Mouse (Mus musculus) layer of hippocampus, adult 9-11 months (tissue): ENCODE data around the gene Zfp788.
A peak's percentile ranks its signal among the peaks of the same experiment; 100 is the strongest.
"Not testable (repeated sequence)": the region's sequence is repeated elsewhere in the genome, so short reads cannot be mapped to it uniquely, and the experiment has no call there.

ENCODE experiments used
- DNase-seq: peaks from one replicate; pipeline ENCODE4 v3.0.0; 2022

The Zfp788 gene

GRCm38 (mm10) chr7:41632409-41633220 lies at the start of gene Zfp788:
TSS of gene Zfp788 (plus strand) at chr7:41633203.
- peak; percentile 98 for DNase-seq

DNA sequence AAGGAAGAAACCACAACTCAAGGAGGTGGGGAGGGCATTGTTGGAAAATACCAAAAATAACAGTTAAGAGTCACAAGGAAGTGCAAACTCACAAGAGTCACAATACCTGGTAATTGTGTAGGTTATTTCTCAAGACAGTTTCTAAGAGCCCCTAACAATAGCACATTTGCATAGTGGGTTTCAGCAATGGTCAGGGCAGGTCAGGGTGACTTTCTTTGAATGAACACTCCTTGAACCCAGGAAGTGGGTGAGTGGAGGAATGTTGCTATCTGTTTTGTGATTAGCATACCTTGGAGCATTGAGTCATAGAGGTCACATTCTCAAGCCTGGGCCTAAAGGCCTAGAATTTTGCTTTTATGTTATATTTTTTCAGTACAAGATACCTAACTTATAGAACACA lies 45.2 kb upstream of the Zfp788 start:
- DNase-seq, result not testable (repeated sequence)

GRCm38 (mm10) chr7:41598615-41599014 lies 34.4 kb upstream of the Zfp788 start:
- no peak for DNase-seq

DNA sequence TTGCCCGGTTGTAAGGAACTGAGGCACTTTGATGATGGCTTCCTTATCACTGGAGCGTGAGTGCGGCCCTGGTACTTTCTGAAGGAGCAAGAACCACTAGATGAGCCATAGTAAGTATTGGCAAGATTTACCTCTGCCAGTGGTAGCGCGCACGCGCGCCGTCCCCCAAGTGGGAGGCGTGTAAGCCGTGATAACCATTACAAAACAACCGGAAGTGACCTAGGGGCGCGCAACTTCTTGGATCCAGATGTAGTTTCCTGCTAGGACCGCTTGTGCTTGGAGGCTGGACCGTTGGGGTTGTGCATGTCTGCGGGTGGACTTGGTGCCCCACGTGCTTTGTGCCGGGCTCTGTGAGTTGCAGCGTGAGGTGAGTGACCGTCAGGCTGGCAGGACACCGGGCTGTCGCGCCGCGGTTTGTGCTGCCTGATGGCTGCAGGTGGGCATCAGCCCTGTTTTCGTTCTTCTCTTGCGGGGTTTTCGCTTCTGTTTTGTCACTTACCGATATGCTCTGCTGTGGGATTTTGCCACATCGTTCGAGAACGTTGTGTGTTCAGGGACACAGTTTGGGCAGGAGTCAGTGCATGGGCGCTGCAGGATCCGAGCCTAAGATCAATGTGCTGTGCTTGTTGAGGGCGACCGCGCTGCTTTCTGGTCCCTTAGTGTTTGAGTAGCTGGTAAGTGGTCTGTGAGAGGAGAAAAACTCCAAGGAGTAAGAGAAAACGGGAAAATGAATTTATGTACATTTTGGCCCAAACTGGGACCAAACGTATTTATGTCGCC lies 33.8 kb upstream of the Zfp788 start, which contains the start of gene 2610021A01Rik:
Gene 2610021A01Rik (plus strand): TSS at position 197 of the 780 bp plus-strand sequence.
- peak; percentile 95 for DNase-seq

- DNase-seq, result no peak
Measured at GRCm38 (mm10) chr7:41599932-41600548, 33.0 kb upstream of the Zfp788 start.

DNA sequence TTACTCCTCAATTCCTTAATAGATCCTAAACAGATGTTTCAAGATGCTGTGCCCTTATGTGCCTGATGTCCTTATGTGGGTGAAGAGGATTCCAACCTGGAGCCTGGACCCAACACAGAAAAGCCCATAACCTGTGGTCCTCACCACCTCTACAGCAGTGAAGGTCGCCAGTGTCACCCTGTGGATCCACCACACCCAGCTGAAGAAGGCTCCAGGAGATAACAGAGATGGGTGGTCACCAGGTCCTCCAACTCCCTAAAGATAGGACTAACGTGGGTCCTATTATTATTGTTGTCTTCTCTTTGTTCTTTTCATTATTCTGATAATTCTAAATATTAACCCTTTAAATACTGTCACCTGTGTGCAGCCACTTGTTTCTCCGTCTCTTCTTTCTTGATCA lies 21.3 kb upstream of the Zfp788 start:
- DNase-seq, result no peak

DNA sequence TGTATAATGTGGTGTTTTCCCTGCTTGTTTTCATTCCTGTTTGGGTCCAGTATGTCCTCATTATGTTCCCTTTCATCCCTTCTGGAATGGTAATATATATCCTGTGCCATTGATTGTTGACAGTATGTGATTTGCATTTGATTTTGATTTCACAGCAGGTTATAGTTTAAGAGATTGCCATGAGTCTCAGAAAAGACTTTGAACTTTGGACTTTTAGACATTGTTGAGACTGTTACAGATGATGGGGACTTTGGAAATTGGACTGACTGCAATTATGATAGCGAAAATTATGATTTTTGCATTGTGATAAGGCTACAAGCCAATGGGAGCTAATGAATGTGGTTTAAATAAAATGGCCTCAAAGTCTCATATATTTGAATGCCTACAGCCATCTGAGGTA lies 16.8 kb upstream of the Zfp788 start:
- DNase-seq, result not testable (repeated sequence)

DNA sequence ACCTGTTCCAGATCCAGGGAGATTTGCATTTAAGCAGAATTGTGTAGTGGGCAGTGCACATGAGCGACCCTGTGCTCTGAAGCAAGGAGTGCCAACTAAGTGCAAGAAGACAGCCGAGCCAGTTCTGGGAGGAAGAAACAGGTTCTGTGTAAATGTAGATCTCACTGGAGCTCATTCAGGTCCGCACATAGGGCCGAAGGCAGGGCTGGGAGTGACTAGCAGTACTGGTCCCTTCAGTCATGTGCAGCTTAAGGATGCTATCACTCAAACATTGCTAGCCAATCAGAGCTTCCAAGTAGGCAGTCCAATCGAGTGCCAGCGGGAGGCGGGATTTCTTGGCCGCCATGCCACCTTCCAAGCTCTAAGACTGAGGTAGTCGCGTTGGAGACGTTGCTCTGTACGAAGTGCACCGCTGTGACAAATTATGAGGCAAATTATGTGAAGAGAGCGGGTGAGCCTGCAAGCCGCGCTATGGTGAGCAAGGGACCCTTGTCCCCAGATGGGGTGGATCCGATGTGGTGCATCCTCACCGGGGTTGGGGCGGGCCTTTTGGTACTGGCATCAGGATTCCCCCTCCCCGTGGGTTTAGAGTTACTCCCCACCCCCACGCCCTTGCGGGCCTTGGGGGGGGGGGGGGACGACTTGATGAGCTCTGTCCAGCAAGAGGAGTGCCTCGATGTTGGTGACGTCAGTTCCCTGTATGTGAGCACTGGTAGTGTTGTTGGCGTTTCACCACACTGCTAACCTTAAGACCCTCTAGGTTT lies 400 bp downstream of the Zfp788 start:
- DNase-seq, result peak; percentile 96

DNA sequence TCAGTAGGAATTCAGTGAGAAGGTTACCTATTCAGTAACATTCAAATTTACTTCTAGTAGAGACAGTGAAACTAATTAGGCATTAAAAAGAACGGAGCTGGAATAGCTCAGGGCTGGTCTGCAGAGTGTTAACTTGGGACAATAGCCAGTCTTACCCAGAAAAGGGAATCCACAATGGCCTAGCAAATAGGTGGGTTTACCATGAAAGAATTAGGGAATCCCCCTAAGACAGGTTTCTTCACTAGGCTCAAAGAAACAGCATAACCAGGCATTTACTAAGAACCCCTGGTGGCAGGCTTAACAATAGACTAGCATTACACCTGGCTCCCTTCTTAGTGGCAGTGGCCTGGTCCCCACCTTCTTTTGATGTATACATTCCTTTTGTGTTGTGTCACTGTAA lies 41.3 kb downstream of the Zfp788 start:
- DNase-seq, result not testable (repeated sequence)
